Mouse (Mus musculus) limb, embryonic 14.5 days (tissue): Measurements from ENCODE around the gene Gm20388. TPM values are rescaled to one million over a fixed set of nuclear protein-coding genes. Genes with fewer than 3 reads are reported as not detected.

Source experiments
- ATAC-seq: fragments of 200-750 bp; cut with Nextera tagmentation; 2 replicates; pipeline ENCODE4 v1.8.0; 2017; ENCODE audit warnings: low read depth, moderate number of reproducible peaks, moderate TSS enrichment; ENCODE audit not compliant: low FRiP score
- DNase-seq: peaks from one replicate; pipeline ENCODE4 v3.0.0-alpha.2; 2015; ENCODE audit warnings: low spot score
- H3K27ac ChIP-seq: fragments of 300-500 bp; sonication (generic); replicated peaks from 2 replicates; pipeline ENCODE4 v1.5.1; 2014; ENCODE audit warnings: low read depth, mild to moderate bottlenecking, low read length, moderate library complexity, mixed read lengths
- H3K27me3 ChIP-seq: fragments of 300-500 bp; sonication (generic); 2 replicates; pipeline ENCODE4 v1.6.1; 2014; ENCODE audit warnings: low read length, mixed read lengths; ENCODE audit not compliant: control insufficient read depth, insufficient read depth
- H3K36me3 ChIP-seq: fragments of 300-500 bp; sonication (generic); 2 replicates; pipeline ENCODE4 v1.6.1; 2014; ENCODE audit warnings: mild to moderate bottlenecking, low read length, moderate library complexity, mixed read lengths; ENCODE audit not compliant: control insufficient read depth, insufficient read depth
- H3K4me1 ChIP-seq: fragments of 300-500 bp; sonication (generic); 2 replicates; pipeline ENCODE4 v1.6.1; 2014; ENCODE audit warnings: antibody characterized with exemption, low read length, mixed read lengths; ENCODE audit not compliant: control insufficient read depth, insufficient read depth
- H3K4me2 ChIP-seq: fragments of 300-500 bp; sonication (generic); replicated peaks from 2 replicates; pipeline ENCODE4 v1.6.1; 2014; ENCODE audit warnings: low read depth, mild to moderate bottlenecking, low read length, moderate library complexity; ENCODE audit not compliant: severe bottlenecking
- H3K4me3 ChIP-seq: fragments of 300-500 bp; sonication (generic); replicated peaks from 2 replicates; pipeline ENCODE4 v1.5.1; 2014; ENCODE audit warnings: low read length
- H3K9ac ChIP-seq: fragments of 300-500 bp; sonication (generic); 2 replicates; pipeline ENCODE4 v1.6.1; 2014; ENCODE audit warnings: mild to moderate bottlenecking, low read depth, low read length, moderate library complexity; ENCODE audit not compliant: severe bottlenecking
- H3K9me3 ChIP-seq: fragments of 300-500 bp; sonication (generic); 2 replicates; pipeline ENCODE4 v1.6.1; 2016; ENCODE audit warnings: low read length; ENCODE audit not compliant: control insufficient read depth
- POLR2A ChIP-seq: fragments of 200-500 bp; IDR thresholded peaks from 2 replicates; pipeline ENCODE4 v1.8.0; 2012; ENCODE audit warnings: inconsistent platforms, mild to moderate bottlenecking, moderate library complexity, borderline replicate concordance; ENCODE audit not compliant: insufficient read depth, insufficient read length; ENCODE audit errors: extremely low read depth
- WGBS: fragments of 180-500 bp; shearing (Covaris S2); extraction: QIAGEN DNeasy Blood & Tissue Kit; methylation state at CpG from one replicate; pipeline ENCODE4 v1.1.7; 2014; 5-methylcytosine and 5-hydroxymethylcytosine counted together
- polyA plus RNA-seq, 2 experiments: library from polyadenylated mRNA; depleted of rRNA in 1 of 2; stranded (reverse) in 1 of 2; unstranded in 1 of 2; fragments of >200 nt; fragmentation: Nextera tagmentation in 1 of 2; extraction: Ambion mirVana in 1 of 2; gene quantifications; 2 replicates each; pipeline versions ENCODE4 v1.2.1 to v1.2.3; 2012 to 2014

Gene Gm20388
- polyA plus RNA-seq, 2 experiments: 1.9 to 49.9 TPM

- Histone ChIP-seq H3K27me3 (no peaks in the 10 kb centered on the region), H3K27ac (no peak overlapping the region), H3K4me2 (no peak overlapping the region), H3K9ac (no peak overlapping the region), H3K9me3 (no peaks in the 10 kb centered on the region), H3K4me1 (no peaks in the 10 kb centered on the region), H3K4me3 (no peak overlapping the region), H3K36me3 (peaks cover 59% of the 10 kb centered on the region)
- TF ChIP-seq POLR2A: no peak
- DNase-seq: no peak
- ATAC-seq: no peak
- 87% methylated on average over 7 of the region's 7 CpGs for WGBS
Observed at GRCm38 (mm10) chr8:123826758-123827157, 3916.1 kb downstream of the Gm20388 start.

- Histone ChIP-seq H3K4me3 (no peak overlapping the region), H3K9ac (no peak overlapping the region), H3K27ac (no peak overlapping the region), H3K27me3 (no peaks in the 10 kb centered on the region), H3K4me2 (no peak overlapping the region), H3K4me1 (no peaks in the 10 kb centered on the region), H3K36me3 (peaks cover 65% of the 10 kb centered on the region), H3K9me3 (no peaks in the 10 kb centered on the region)
- no peak for TF ChIP-seq POLR2A
- 92% methylated on average over 13 of the region's 13 CpGs for WGBS
- ATAC-seq (no peak), DNase-seq (no peak)
Observed at GRCm38 (mm10) chr8:123827523-123827922, 3916.9 kb downstream of the Gm20388 start.

GRCm38 (mm10) chr8:123832757-123833156, 3922.1 kb downstream of the Gm20388 start:
- Histone ChIP-seq H3K27me3 (no peaks in the 10 kb centered on the region), H3K4me3 (no peak overlapping the region), H3K4me2 (no peak overlapping the region), H3K9me3 (no peaks in the 10 kb centered on the region), H3K9ac (no peak overlapping the region), H3K36me3 (peaks cover 71% of the 10 kb centered on the region), H3K27ac (no peak overlapping the region), H3K4me1 (no peaks in the 10 kb centered on the region)
- DNase-seq (no peak), ATAC-seq (no peak)
- WGBS: 98% methylated on average over 4 of the region's 4 CpGs
- no peak for TF ChIP-seq POLR2A

DNA sequence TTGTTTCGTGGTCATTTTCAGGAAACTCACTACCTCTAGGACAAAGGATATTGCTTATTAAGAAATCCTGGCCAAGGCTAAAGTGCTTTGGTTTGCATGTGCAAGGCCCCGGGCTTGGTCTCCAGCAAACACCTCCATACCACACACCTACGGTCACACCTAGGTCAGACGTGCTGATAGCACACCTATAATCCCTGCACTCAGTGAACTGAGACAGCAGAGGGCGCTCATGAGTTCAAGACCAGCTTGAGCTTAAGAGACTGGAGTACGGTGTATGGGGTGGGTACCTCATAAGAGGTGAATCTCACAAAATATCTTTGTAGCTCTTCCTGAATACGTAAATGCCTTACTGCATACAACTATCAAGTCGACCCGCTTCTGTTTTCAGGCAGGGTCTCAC, 3924.8 kb downstream of the Gm20388 start:
- DNase-seq: peak; percentile 50
- H3K4me1 ChIP-seq: no peaks in the 10 kb centered on the region
- 52% methylated on average over 9 of the region's 9 CpGs for whole genome bisulfite sequencing

DNA sequence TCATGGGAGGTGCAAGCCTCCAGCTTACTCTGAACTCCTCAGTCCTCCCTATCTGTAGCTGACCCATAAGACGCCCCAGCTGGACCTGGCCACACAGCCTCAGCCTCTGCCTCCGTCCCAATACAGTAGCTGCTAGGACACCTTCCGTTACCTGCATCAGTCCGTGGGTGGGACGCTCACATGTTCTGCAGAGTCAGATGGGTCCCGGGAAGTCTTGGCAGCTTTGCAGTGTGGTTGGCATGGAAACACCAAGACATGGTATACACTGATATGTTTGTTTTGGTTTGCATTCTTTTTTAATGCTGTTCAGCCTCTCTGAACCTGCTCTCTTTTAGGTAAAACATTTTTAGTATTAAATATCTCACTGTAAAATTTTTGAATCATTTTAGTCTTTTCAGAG, 3925.7 kb downstream of the Gm20388 start:
- H3K4me3 ChIP-seq: no peak overlapping the region
- no peaks in the 10 kb centered on the region for H3K27me3 ChIP-seq
- no peaks in the 10 kb centered on the region for H3K4me1 ChIP-seq
- H3K9ac ChIP-seq: no peak overlapping the region
- DNase-seq (no peak), ATAC-seq (no peak)
- TF ChIP-seq POLR2A: no peak
- 90% methylated on average over 6 of the region's 6 CpGs for whole genome bisulfite sequencing
- H3K4me2 ChIP-seq: no peak overlapping the region
- peaks cover 41% of the 10 kb centered on the region for H3K36me3 ChIP-seq
- H3K9me3 ChIP-seq: no peaks in the 10 kb centered on the region
- no peak overlapping the region for H3K27ac ChIP-seq

More for the DNA sequence above, 3924.8 kb downstream of the Gm20388 start:
- peak; percentile 30; the same call in 1 of the 2 replicates for ATAC-seq
- Histone ChIP-seq H3K36me3 (peaks cover 46% of the 10 kb centered on the region), H3K27ac (no peak overlapping the region), H3K27me3 (no peaks in the 10 kb centered on the region), H3K9ac (no peak overlapping the region), H3K4me3 (no peak overlapping the region), H3K4me2 (no peak overlapping the region), H3K9me3 (no peaks in the 10 kb centered on the region)
- no peak for TF ChIP-seq POLR2A

GRCm38 (mm10) chr8:123838496-123838895, 3927.9 kb downstream of the Gm20388 start:
- Histone ChIP-seq H3K27me3 (no peaks in the 10 kb centered on the region), H3K4me2 (no peak overlapping the region), H3K4me1 (no peaks in the 10 kb centered on the region), H3K4me3 (no peak overlapping the region), H3K36me3 (peaks cover 25% of the 10 kb centered on the region), H3K9me3 (no peaks in the 10 kb centered on the region), H3K27ac (no peak overlapping the region), H3K9ac (no peak overlapping the region)
- ATAC-seq (no peak), DNase-seq (peak; percentile 7)
- 63% methylated on average over 9 of the region's 9 CpGs for WGBS
- no peak for TF ChIP-seq POLR2A
